Mouse (Mus musculus): ENCODE results near the gene Bag5.

DNA sequence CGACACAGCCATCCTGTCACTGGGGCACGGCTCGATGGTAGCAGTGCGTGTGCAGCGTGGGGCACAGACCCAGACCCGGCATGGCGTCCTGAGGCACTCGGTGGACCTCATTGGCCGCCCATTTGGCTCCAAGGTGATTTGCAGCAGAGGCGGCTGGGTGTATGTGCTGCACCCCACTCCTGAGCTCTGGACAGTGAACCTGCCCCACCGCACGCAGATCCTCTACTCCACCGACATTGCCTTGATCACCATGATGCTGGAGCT lies 34.5 kb downstream of the Bag5 start:
- TF ChIP-seq CTCF (IDR thresholded peaks at IDR 0.05; ENCODE audit: low read depth) = no peak
- TF ChIP-seq EP300 (optimal IDR thresholded peaks at IDR 0.05) = no peak

Measured in stomach, postnatal 0 days (tissue).